Mouse (Mus musculus) adrenal gland, postnatal 36 days (tissue): ENCODE data around the gene Hes5. TPM values are rescaled to one million over a fixed set of nuclear protein-coding genes. Genes with fewer than 3 reads are reported as not detected.
A peak's percentile ranks its signal among the peaks of the same experiment; 100 is the strongest.

Experiments
- DNase-seq, 2 experiments: peaks; one replicate each; pipeline ENCODE4 v3.0.0; 2021; ENCODE audit warnings: mixed read lengths in 1 of 2
- total RNA-seq, 2 experiments: library from RNA; stranded (reverse); gene quantifications; 2 replicates each; pipeline ENCODE4 v1.2.3; 2021

The Hes5 gene
- total RNA-seq, 2 experiments from 2014 or later: not detected

- no peak for DNase-seq
Measured at GRCm38 (mm10) chr4:154964581-154965235, 4.0 kb downstream of the Hes5 start.

- DNase-seq: no peak
Measured at GRCm38 (mm10) chr4:154965856-154966255, 5.1 kb downstream of the Hes5 start.

- peak; percentile 47 to 55 for DNase-seq
Measured at GRCm38 (mm10) chr4:154967173-154967572, 6.5 kb downstream of the Hes5 start.

GRCm38 (mm10) chr4:154972546-154972945 is 11.8 kb downstream of the Hes5 start:
- no peak for DNase-seq

GRCm38 (mm10) chr4:154974163-154974611 is 13.5 kb downstream of the Hes5 start:
- DNase-seq: peak in 1 of 2 experiments; percentile 44

GRCm38 (mm10) chr4:154980110-154980509 is 19.4 kb downstream of the Hes5 start:
- DNase-seq: no peak

GRCm38 (mm10) chr4:154981076-154981475 is 20.4 kb downstream of the Hes5 start:
- no peak for DNase-seq

GRCm38 (mm10) chr4:154981530-154981929 is 20.8 kb downstream of the Hes5 start:
- DNase-seq: peak; percentile 68 to 78

GRCm38 (mm10) chr4:154982247-154983120 is 21.8 kb downstream of the Hes5 start:
- peak; percentile 79 to 81 for DNase-seq

- no peak for DNase-seq
Measured at GRCm38 (mm10) chr4:154983767-154984166, 23.0 kb downstream of the Hes5 start.

- no peak for DNase-seq
Measured at GRCm38 (mm10) chr4:154985151-154985777, 24.5 kb downstream of the Hes5 start.

- DNase-seq: peak; percentile 83 to 91
Measured at GRCm38 (mm10) chr4:154986096-154986495, 25.4 kb downstream of the Hes5 start.

GRCm38 (mm10) chr4:154986750-154987149 is 26.0 kb downstream of the Hes5 start:
- no peak for DNase-seq

- DNase-seq: no peak
Measured at GRCm38 (mm10) chr4:154994876-154995275, 34.2 kb downstream of the Hes5 start.

- no peak for DNase-seq
Measured at GRCm38 (mm10) chr4:154996572-154997154, 35.9 kb downstream of the Hes5 start.

GRCm38 (mm10) chr4:154999379-154999778 is 38.7 kb downstream of the Hes5 start:
- no peak for DNase-seq

GRCm38 (mm10) chr4:155005278-155005677 is 44.6 kb downstream of the Hes5 start:
- DNase-seq: no peak

- no peak for DNase-seq
Measured at GRCm38 (mm10) chr4:155006296-155006695, 45.6 kb downstream of the Hes5 start.

GRCm38 (mm10) chr4:155007641-155008040 is 46.9 kb downstream of the Hes5 start:
- DNase-seq: no peak

- DNase-seq: no peak
Measured at GRCm38 (mm10) chr4:155008075-155008474, 47.4 kb downstream of the Hes5 start.

GRCm38 (mm10) chr4:155009216-155009615 is 48.5 kb downstream of the Hes5 start:
- no peak for DNase-seq

- peak; percentile 33 to 42 for DNase-seq
Measured at GRCm38 (mm10) chr4:155010870-155011269, 50.1 kb downstream of the Hes5 start.
